Mouse (Mus musculus): ENCODE results near the gene Coro2a. TPM values are rescaled to one million over a fixed set of nuclear protein-coding genes. Genes with fewer than 3 reads are reported as not detected.

Gene Coro2a
- polyA plus RNA-seq, 1 experiment from 2014 or later = 36.1 TPM

DNA sequence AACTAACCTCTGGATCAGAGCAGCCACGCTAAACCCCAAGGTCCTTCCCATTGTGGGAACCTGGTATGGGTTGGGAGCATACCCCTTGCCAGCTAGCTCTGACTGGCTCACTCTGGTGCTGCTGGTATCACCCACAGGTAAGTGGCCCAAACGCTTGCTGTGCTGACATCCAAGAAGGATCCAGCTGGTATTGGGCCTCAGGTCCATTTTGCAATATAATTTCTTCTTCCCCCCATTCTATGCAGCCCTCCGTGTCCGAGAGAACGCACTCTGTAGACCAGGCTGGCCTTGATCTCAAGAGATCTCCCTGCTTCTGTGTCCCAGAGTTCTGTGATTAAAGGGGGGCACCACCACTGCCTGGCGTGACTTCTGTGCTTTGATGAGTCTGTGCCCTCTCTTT is 108.9 kb downstream of the Coro2a start:
- Histone ChIP-seq H3K36me3 (ENCODE audit: control insufficient read depth, insufficient read depth, low read length) (peaks cover 42% of the 10 kb centered on the region), H3K4me1 (replicated peaks; ENCODE audit: control insufficient read depth, insufficient read depth, low read length) (peaks cover 12% of the 10 kb centered on the region), H3K27me3 (replicated peaks; ENCODE audit: control insufficient read depth, insufficient read depth, low read length) (no peaks in the 10 kb centered on the region), H3K9me3 (ENCODE audit: control insufficient read depth, low read length) (no peaks in the 10 kb centered on the region), H3K27ac (ENCODE audit: low read depth) (no peak overlapping the region), H3K4me2 (ENCODE audit: low read length) (no peak overlapping the region), H3K4me3 (ENCODE audit: low read depth, low read length) (no peak overlapping the region), H3K9ac (ENCODE audit: low read length) (no peak overlapping the region)
- DNase-seq (ENCODE audit: low spot score) (no peak), ATAC-seq (replicated peaks; ENCODE audit: low FRiP score, low TSS enrichment, low read depth) (no peak)
- WGBS = 92% methylated on average over 6 of the region's 6 CpGs

- Histone ChIP-seq H3K9me3 (ENCODE audit: control insufficient read depth, low read length) (no peaks in the 10 kb centered on the region), H3K4me2 (ENCODE audit: low read length) (peak within 1 kb of the TSS; percentile 90), H3K9ac (ENCODE audit: low read length) (peak within 1 kb of the TSS; percentile 71), H3K36me3 (ENCODE audit: control insufficient read depth, insufficient read depth, low read length) (peaks cover 18% of the 10 kb centered on the region), H3K4me1 (replicated peaks; ENCODE audit: control insufficient read depth, insufficient read depth, low read length) (peaks cover 12% of the 10 kb centered on the region), H3K4me3 (ENCODE audit: low read depth, low read length) (peak within 1 kb of the TSS; percentile 75), H3K27ac (ENCODE audit: low read depth) (peak within 1 kb of the TSS; percentile 66), H3K27me3 (replicated peaks; ENCODE audit: control insufficient read depth, insufficient read depth, low read length) (no peaks in the 10 kb centered on the region)
- ATAC-seq (replicated peaks; ENCODE audit: low FRiP score, low TSS enrichment, low read depth) (peak; percentile 98), DNase-seq (ENCODE audit: low spot score) (peak; percentile 91)
- WGBS = under 1% methylated on average over 53 of the region's 58 CpGs
Measured at GRCm38 (mm10) chr4:46489028-46489925, 112.7 kb downstream of the Coro2a start, which contains the start of gene Nans. Nans (plus strand) TSS chr4:46489248.

- ATAC-seq (replicated peaks; ENCODE audit: low FRiP score, low TSS enrichment, low read depth) = no peak
- no peak overlapping the region for H3K4me2 ChIP-seq (ENCODE audit: low read length)
Measured at GRCm38 (mm10) chr4:46487348-46487747, 114.7 kb downstream of the Coro2a start.

More at GRCm38 (mm10) chr4:46487348-46487747, 114.7 kb downstream of the Coro2a start:
- 87% methylated on average over 5 of the region's 5 CpGs for WGBS
- Histone ChIP-seq H3K36me3 (ENCODE audit: control insufficient read depth, insufficient read depth, low read length) (no peaks in the 10 kb centered on the region), H3K4me3 (ENCODE audit: low read depth, low read length) (no peak overlapping the region), H3K27me3 (replicated peaks; ENCODE audit: control insufficient read depth, insufficient read depth, low read length) (no peaks in the 10 kb centered on the region), H3K9me3 (ENCODE audit: control insufficient read depth, low read length) (no peaks in the 10 kb centered on the region), H3K4me1 (replicated peaks; ENCODE audit: control insufficient read depth, insufficient read depth, low read length) (peaks cover 12% of the 10 kb centered on the region), H3K27ac (ENCODE audit: low read depth) (no peak overlapping the region), H3K9ac (ENCODE audit: low read length) (no peak overlapping the region)
- DNase-seq (ENCODE audit: low spot score) = no peak

Other genes with a start within 250 kb of the Coro2a start
- 11.3 and 13.1 TPM in 2 replicates for gene Trmo, start 212.8 kb downstream of the Coro2a start, polyA plus RNA-seq (2014; fragmentation: Nextera tagmentation; extraction: Ambion mirVana)
- gene Hemgn, start 188.7 kb downstream of the Coro2a start, polyA plus RNA-seq (2014; fragmentation: Nextera tagmentation; extraction: Ambion mirVana) = 0.27 and 0.42 TPM in 2 replicates
- gene Anp32b, start 151.3 kb downstream of the Coro2a start, polyA plus RNA-seq (2014; fragmentation: Nextera tagmentation; extraction: Ambion mirVana) = 259 and 261 TPM in 2 replicates
- gene Nans, start 113.0 kb downstream of the Coro2a start, polyA plus RNA-seq (2014; fragmentation: Nextera tagmentation; extraction: Ambion mirVana) = 81.5 and 86.8 TPM in 2 replicates
- gene Trim14, start 66.1 kb downstream of the Coro2a start, polyA plus RNA-seq (2014; fragmentation: Nextera tagmentation; extraction: Ambion mirVana) = 10.1 and 11.4 TPM in 2 replicates
- 3.5 and 4.8 TPM in 2 replicates for gene Tbc1d2, start 48.0 kb upstream of the Coro2a start, polyA plus RNA-seq (2014; fragmentation: Nextera tagmentation; extraction: Ambion mirVana)

All from intestine, embryonic 14.5 days (tissue).